8 mouse cellular contexts compared by ENCODE assay signal in genomic region chr1:36937648-36938047, GRCm38 (mm10). TPM values are rescaled to one million over a fixed set of nuclear protein-coding genes. Genes with fewer than 3 reads are reported as not detected.
DNase-seq lines count a peak whose midpoint lies in the region; ATAC-seq and TF ChIP-seq lines count a peak whose summit lies in the region.

No protein-coding gene starts in this region.

- peak overlapping the region; percentile 69 for H3K4me2 ChIP-seq in forebrain, postnatal 0 days (ENCODE audit: low read depth)
- peak overlapping the region; percentile 62 for H3K4me2 ChIP-seq in liver, embryonic 16.5 days (ENCODE audit: low read depth, low read length)

- no peaks in the 10 kb centered on the region for H3K27me3 ChIP-seq in G1E (ENCODE audit: insufficient read depth, low read length)
- no peaks in the 10 kb centered on the region for H3K27me3 ChIP-seq in forebrain, postnatal 0 days (ENCODE audit: insufficient read depth, low read length)
- no peaks in the 10 kb centered on the region for H3K27me3 ChIP-seq in liver, embryonic 16.5 days (ENCODE audit: control insufficient read depth, insufficient read depth, low read depth, low read length)

- no peak for TF ChIP-seq CTCF in G1E (IDR thresholded peaks at IDR 0.05; ENCODE audit: low read depth, low read length)
- peak; percentile 27 for TF ChIP-seq CTCF in forebrain, postnatal 0 days (IDR thresholded peaks at IDR 0.05; ENCODE audit: low read depth)

- peak overlapping the region; percentile 96; the same call in 1 of the 2 replicates for H3K9ac ChIP-seq in forebrain, postnatal 0 days
- H3K9ac ChIP-seq in liver, embryonic 16.5 days (ENCODE audit: low read depth, low read length): peak overlapping the region; percentile 99

- H3K4me3 ChIP-seq in G1E (ENCODE audit: low read depth, low read length): peak overlapping the region; percentile 87
- peak overlapping the region; percentile 97 for H3K4me3 ChIP-seq in forebrain, postnatal 0 days (ENCODE audit: low read depth, low read length)
- peak overlapping the region; percentile 97 for H3K4me3 ChIP-seq in liver, embryonic 16.5 days (ENCODE audit: low read depth, low read length)

- peaks cover 15% of the 10 kb centered on the region for H3K36me3 ChIP-seq in G1E (replicated peaks)
- no peaks in the 10 kb centered on the region for H3K36me3 ChIP-seq in forebrain, postnatal 0 days (ENCODE audit: insufficient read depth)
- no peaks in the 10 kb centered on the region for H3K36me3 ChIP-seq in liver, embryonic 16.5 days (ENCODE audit: control insufficient read depth, insufficient read depth)

- no peaks in the 10 kb centered on the region for H3K9me3 ChIP-seq in G1E (replicated peaks)
- H3K9me3 ChIP-seq in forebrain, postnatal 0 days (ENCODE audit: low read length): no peaks in the 10 kb centered on the region
- no peaks in the 10 kb centered on the region for H3K9me3 ChIP-seq in liver, embryonic 16.5 days (replicated peaks; ENCODE audit: control insufficient read depth, low read length)

- no peak overlapping the region for H3K27ac ChIP-seq in forebrain, postnatal 0 days (ENCODE audit: low read depth, low read length)
- peak overlapping the region; percentile 32; the same call in 1 of the 2 replicates for H3K27ac ChIP-seq in liver, embryonic 16.5 days (ENCODE audit: low read length)

- intact Hi-C loops in left cerebral cortex, postnatal 25 days (cut with DNase I): loop anchor here (5.0 kb wide), 2 partner anchors 135 to 310 kb away; no protein-coding TSS in a partner anchor

- ATAC-seq in G1E (ENCODE audit: extremely low read depth, insufficient number of reproducible peaks, low FRiP score, poor library complexity, severe bottlenecking): no peak
- ATAC-seq in forebrain, postnatal 0 days: no peak
- no peak for ATAC-seq in liver, embryonic 16.5 days (ENCODE audit: low read depth)
- no peak for ATAC-seq in activated CD4-positive, CD25-positive, alpha-beta regulatory T cell, adult 4 months

- peak; percentile 44 for DNase-seq in embryo, embryonic 10 days (ENCODE audit: low spot score)
- no peak for DNase-seq in embryo, embryonic 9.5 days (ENCODE audit: extremely low spot score)
- DNase-seq in G1E (ENCODE audit: low spot score): no peak
- DNase-seq in forebrain, postnatal 0 days: no peak
- no peak for DNase-seq in adrenal gland, postnatal 4 days (ENCODE audit: low spot score in 2 of 2)
- DNase-seq in left cerebral cortex, postnatal 25 days (ENCODE audit: low spot score in 2 of 2): no peak

- H3K4me1 ChIP-seq in G1E (ENCODE audit: insufficient read depth, low read depth, low read length): peaks cover 67% of the 10 kb centered on the region
- peaks cover 13% of the 10 kb centered on the region for H3K4me1 ChIP-seq in forebrain, postnatal 0 days (ENCODE audit: insufficient read depth)
- peaks cover 54% of the 10 kb centered on the region for H3K4me1 ChIP-seq in liver, embryonic 16.5 days (ENCODE audit: control insufficient read depth, low read depth, low read length)

- WGBS in forebrain, postnatal 0 days: 11% methylated on average over 3 of the region's 3 CpGs
- WGBS in liver, embryonic 16.5 days (ENCODE audit: insufficient replicate concordance): 20% methylated on average over 3 of the region's 3 CpGs

RNA-seq across cellular contexts. Expression of gene Tmem131, which starts 5.8 kb away (rescaled TPM):
- total RNA-seq in G1E (2014; fragmentation: Nextera tagmentation): 298 and 313 TPM in 2 replicates
- 50.2 and 51.0 TPM in 2 replicates for total RNA-seq in G1E (2017)
- polyA plus RNA-seq in G1E (2012): 98.2 and 108 TPM in 2 replicates
- total RNA-seq in forebrain, postnatal 0 days (2014; rRNA removed): 19.9 and 29.3 TPM in 2 replicates
- 7.2 and 9.4 TPM in 2 replicates for polyA plus RNA-seq in forebrain, postnatal 0 days (2015; fragmentation: Nextera tagmentation; extraction: Ambion mirVana)
- polyA plus RNA-seq in liver, embryonic 16.5 days (2015; fragmentation: Nextera tagmentation; extraction: Ambion mirVana): 7.7 and 8.8 TPM in 2 replicates
- total RNA-seq in adrenal gland, postnatal 4 days (2021): 10 to 100 TPM; 48.9 to 52.5 TPM
- 10 to 100 TPM; 10.3 to 11.4 TPM for polyA plus RNA-seq in activated CD4-positive, CD25-positive, alpha-beta regulatory T cell, adult 4 months (2017; shearing (Covaris generic))
- total RNA-seq in left cerebral cortex, postnatal 25 days (2021): 10 to 100 TPM; 53.4 to 55.8 TPM
